Mouse (Mus musculus) brain, embryonic 14.5 days (tissue): ENCODE results near the gene Dmtf1.

ENCODE experiments used
- CTCF ChIP-seq: fragments of 200-500 bp; IDR thresholded peaks from 2 replicates; pipeline ENCODE4 v1.5.1; 2012; ENCODE audit warnings: inconsistent platforms, mild to moderate bottlenecking, moderate library complexity, borderline replicate concordance; ENCODE audit not compliant: insufficient read depth, insufficient read length; ENCODE audit errors: extremely low read depth
- POLR2A ChIP-seq: fragments of 200-500 bp; IDR thresholded peaks from 2 replicates; pipeline ENCODE4 v1.6.1; 2012; ENCODE audit warnings: mild to moderate bottlenecking, inconsistent platforms, borderline replicate concordance; ENCODE audit not compliant: poor library complexity, insufficient read depth, insufficient read length, severe bottlenecking; ENCODE audit errors: extremely low read depth

DNA sequence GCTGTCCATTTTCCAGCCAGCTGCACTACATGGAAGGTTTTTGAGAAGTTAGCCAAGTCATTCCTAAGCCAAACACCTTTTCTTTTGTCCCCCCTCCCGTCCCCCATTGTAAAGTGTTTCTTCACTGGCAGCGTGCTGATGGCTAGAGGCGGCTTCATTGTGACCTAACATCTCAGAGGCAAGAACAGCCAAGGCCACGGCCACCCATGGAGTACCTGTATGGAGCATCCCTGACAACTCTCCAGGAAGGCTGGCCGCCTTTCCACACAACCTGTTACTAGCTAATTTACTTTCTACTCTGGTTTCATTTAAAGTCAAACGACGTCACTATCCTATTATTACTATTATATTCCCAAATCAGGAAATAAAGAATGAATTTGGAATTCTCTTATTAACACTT, 29.8 kb downstream of the Dmtf1 start:
- TF ChIP-seq CTCF (no peak), POLR2A (no peak)
